Mouse (Mus musculus): ENCODE measurements around the gene Rpf1. TPM values are rescaled to one million over a fixed set of nuclear protein-coding genes. Genes with fewer than 3 reads are reported as not detected.
A peak's percentile ranks its signal among the peaks of the same experiment; 100 is the strongest.

Gene Rpf1
- polyA plus RNA-seq, 2 experiments = 20.6 to 32.7 TPM

- DNase-seq (ENCODE audit: low read depth in 3 of 3, low spot score in 3 of 3) = no peak
- Histone ChIP-seq H3K9ac (replicated peaks) (no peak overlapping the region), H3K4me2 (ENCODE audit: low read depth) (no peak overlapping the region), H3K4me1 (replicated peaks; ENCODE audit: control insufficient read depth in 2 of 2, insufficient read depth in 2 of 2, low read length in 1 of 2) (no peaks in the 10 kb centered on the region), H3K36me3 (replicated peaks; ENCODE audit: control insufficient read depth, insufficient read depth, low read depth) (no peaks in the 10 kb centered on the region), H3K27ac (no peak overlapping the region), H3K9me3 (ENCODE audit: control insufficient read depth, low read length) (no peaks in the 10 kb centered on the region), H3K4me3 (ENCODE audit: insufficient read depth in 1 of 2, low read depth in 2 of 2, low read length in 2 of 2) (no peak overlapping the region), H3K27me3 (ENCODE audit: control insufficient read depth, insufficient read depth, low read length) (no peaks in the 10 kb centered on the region)
- WGBS (ENCODE audit: insufficient replicate concordance) = 61% methylated on average over 6 of the region's 6 CpGs
- TF ChIP-seq EP300 (IDR thresholded peaks at IDR 0.05; ENCODE audit: low read depth) = no peak
- no peak for TF ChIP-seq CTCF (IDR thresholded peaks at IDR 0.05; ENCODE audit: low read depth)
- ATAC-seq (ENCODE audit: insufficient read depth) = no peak
These were observed 36.3 kb upstream of the Rpf1 start for GRCm38 (mm10) chr3:146557507-146557906.

GRCm38 (mm10) chr3:146556567-146556966 lies 35.3 kb upstream of the Rpf1 start:
- Histone ChIP-seq H3K4me2 (ENCODE audit: low read depth) (no peak overlapping the region), H3K4me1 (replicated peaks; ENCODE audit: control insufficient read depth in 2 of 2, insufficient read depth in 2 of 2, low read length in 1 of 2) (no peaks in the 10 kb centered on the region), H3K9me3 (ENCODE audit: control insufficient read depth, low read length) (no peaks in the 10 kb centered on the region), H3K9ac (replicated peaks) (no peak overlapping the region), H3K36me3 (replicated peaks; ENCODE audit: control insufficient read depth, insufficient read depth, low read depth) (no peaks in the 10 kb centered on the region), H3K27me3 (ENCODE audit: control insufficient read depth, insufficient read depth, low read length) (no peaks in the 10 kb centered on the region), H3K27ac (no peak overlapping the region), H3K4me3 (ENCODE audit: insufficient read depth in 1 of 2, low read depth in 2 of 2, low read length in 2 of 2) (no peak overlapping the region)
- DNase-seq (ENCODE audit: low read depth in 3 of 3, low spot score in 3 of 3) (no peak), ATAC-seq (ENCODE audit: insufficient read depth) (no peak)
- TF ChIP-seq EP300 (IDR thresholded peaks at IDR 0.05; ENCODE audit: low read depth) = no peak
- 0 out of 2 replicates have a peak, but pooled peaks have one; percentile 16 for TF ChIP-seq CTCF (IDR thresholded peaks at IDR 0.05; ENCODE audit: low read depth)
- WGBS (ENCODE audit: insufficient replicate concordance) = 67% methylated on average over 1 of the region's 1 CpGs

- no peak overlapping the region for H3K4me2 ChIP-seq (ENCODE audit: low read depth)
- TF ChIP-seq CTCF (IDR thresholded peaks at IDR 0.05; ENCODE audit: low read depth) = no peak
- TF ChIP-seq EP300 (IDR thresholded peaks at IDR 0.05; ENCODE audit: low read depth) = no peak
- H3K9ac ChIP-seq (replicated peaks) = no peak overlapping the region
- H3K9me3 ChIP-seq (ENCODE audit: control insufficient read depth, low read length) = no peaks in the 10 kb centered on the region
- H3K4me1 ChIP-seq (replicated peaks; ENCODE audit: control insufficient read depth in 2 of 2, insufficient read depth in 2 of 2, low read length in 1 of 2) = no peaks in the 10 kb centered on the region
- no peaks in the 10 kb centered on the region for H3K36me3 ChIP-seq (replicated peaks; ENCODE audit: control insufficient read depth, insufficient read depth, low read depth)
- ATAC-seq (ENCODE audit: insufficient read depth) (no peak), DNase-seq (ENCODE audit: low read depth in 3 of 3, low spot score in 3 of 3) (no peak)
- no peaks in the 10 kb centered on the region for H3K27me3 ChIP-seq (ENCODE audit: control insufficient read depth, insufficient read depth, low read length)
- H3K27ac ChIP-seq = no peak overlapping the region
- 58% methylated on average over 7 of the region's 7 CpGs for WGBS (ENCODE audit: insufficient replicate concordance)
- H3K4me3 ChIP-seq (ENCODE audit: insufficient read depth in 1 of 2, low read depth in 2 of 2, low read length in 2 of 2) = no peak overlapping the region
These were observed 33.6 kb upstream of the Rpf1 start for GRCm38 (mm10) chr3:146554816-146555215.

DNA sequence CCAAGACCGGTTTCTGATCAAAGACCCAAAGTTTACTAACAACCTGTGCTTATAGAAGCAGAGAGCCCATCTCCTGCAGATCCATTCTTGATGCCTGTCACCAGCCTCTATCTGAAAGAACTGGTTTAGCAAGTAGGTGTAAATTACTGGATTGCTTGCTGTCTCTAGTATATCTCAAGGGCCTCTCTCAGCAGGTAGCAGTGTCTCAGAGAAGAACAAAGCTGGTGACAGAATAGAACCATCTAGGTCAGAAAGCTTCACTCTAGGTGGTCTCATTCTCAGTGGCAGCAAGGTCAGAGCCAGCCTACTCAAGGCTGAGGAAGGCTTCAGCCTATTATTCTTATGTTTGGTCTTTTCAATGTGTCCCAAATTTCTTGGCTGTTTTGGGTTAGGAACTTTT lies 22.4 kb upstream of the Rpf1 start:
- no peaks in the 10 kb centered on the region for H3K36me3 ChIP-seq (replicated peaks; ENCODE audit: control insufficient read depth, insufficient read depth, low read depth)
- H3K27me3 ChIP-seq (ENCODE audit: control insufficient read depth, insufficient read depth, low read length) = no peaks in the 10 kb centered on the region
- H3K27ac ChIP-seq = no peak overlapping the region
- WGBS (ENCODE audit: insufficient replicate concordance) = 25% methylated on average over 1 of the region's 1 CpGs
- H3K9ac ChIP-seq (replicated peaks) = no peak overlapping the region
- no peak overlapping the region for H3K4me3 ChIP-seq (ENCODE audit: insufficient read depth in 1 of 2, low read depth in 2 of 2, low read length in 2 of 2)
- no peaks in the 10 kb centered on the region for H3K4me1 ChIP-seq (replicated peaks; ENCODE audit: control insufficient read depth in 2 of 2, insufficient read depth in 2 of 2, low read length in 1 of 2)
- no peaks in the 10 kb centered on the region for H3K9me3 ChIP-seq (ENCODE audit: control insufficient read depth, low read length)
- no peak overlapping the region for H3K4me2 ChIP-seq (ENCODE audit: low read depth)
- DNase-seq (ENCODE audit: low read depth in 3 of 3, low spot score in 3 of 3) (no peak), ATAC-seq (ENCODE audit: insufficient read depth) (no peak)
- TF ChIP-seq EP300 (IDR thresholded peaks at IDR 0.05; ENCODE audit: low read depth) = no peak
- no peak for TF ChIP-seq CTCF (IDR thresholded peaks at IDR 0.05; ENCODE audit: low read depth)

DNA sequence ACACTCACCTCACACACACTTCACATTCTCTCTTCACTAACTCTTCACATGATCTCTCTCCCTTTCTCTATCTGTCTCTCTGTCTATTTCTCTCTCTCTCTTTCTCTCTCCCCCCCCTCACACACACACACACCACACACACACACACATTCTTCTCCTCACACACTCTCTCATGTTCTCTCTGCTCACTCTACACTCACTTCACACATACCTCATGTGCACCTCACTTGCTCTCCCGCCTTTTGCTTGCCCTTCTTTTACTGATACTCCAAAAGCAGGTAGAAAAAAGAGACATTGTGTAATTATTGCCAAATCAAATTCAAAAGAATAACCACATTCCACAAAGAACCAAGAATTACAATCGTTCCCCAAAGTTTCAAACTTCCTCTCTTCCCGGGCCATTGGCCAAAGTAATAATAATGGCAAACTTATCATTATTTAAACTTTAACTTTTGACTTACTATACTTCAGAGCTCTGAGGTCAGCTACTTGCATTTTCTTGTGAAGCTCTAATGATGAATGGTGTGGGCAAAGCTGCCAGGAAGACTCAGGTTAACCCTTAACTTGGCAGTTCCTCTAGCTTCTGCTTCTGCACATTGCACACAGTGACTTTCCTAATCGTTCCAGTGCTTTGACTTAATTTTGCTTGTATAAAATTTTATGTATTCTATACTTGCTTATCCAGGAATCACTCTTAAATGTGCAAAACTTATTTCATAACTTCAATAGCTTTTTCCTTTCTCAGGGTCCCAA lies 19.5 kb upstream of the Rpf1 start:
- no peak overlapping the region for H3K9ac ChIP-seq (replicated peaks)
- H3K9me3 ChIP-seq (ENCODE audit: control insufficient read depth, low read length) = no peaks in the 10 kb centered on the region
- no peaks in the 10 kb centered on the region for H3K27me3 ChIP-seq (ENCODE audit: control insufficient read depth, insufficient read depth, low read length)
- no peaks in the 10 kb centered on the region for H3K4me1 ChIP-seq (replicated peaks; ENCODE audit: control insufficient read depth in 2 of 2, insufficient read depth in 2 of 2, low read length in 1 of 2)
- no peaks in the 10 kb centered on the region for H3K36me3 ChIP-seq (replicated peaks; ENCODE audit: control insufficient read depth, insufficient read depth, low read depth)
- H3K27ac ChIP-seq = no peak overlapping the region
- ATAC-seq (ENCODE audit: insufficient read depth) = no peak
- WGBS (ENCODE audit: insufficient replicate concordance) = 39% methylated on average over 4 of the region's 4 CpGs
- DNase-seq (ENCODE audit: low read depth in 3 of 3, low spot score in 3 of 3) = no peak
- TF ChIP-seq CTCF (IDR thresholded peaks at IDR 0.05; ENCODE audit: low read depth) (no peak), EP300 (IDR thresholded peaks at IDR 0.05; ENCODE audit: low read depth) (no peak)
- H3K4me2 ChIP-seq (ENCODE audit: low read depth) = no peak overlapping the region
- no peak overlapping the region for H3K4me3 ChIP-seq (ENCODE audit: insufficient read depth in 1 of 2, low read depth in 2 of 2, low read length in 2 of 2)
